Comparison of ENCODE assay signal across 8 mouse cellular contexts in the genomic region with DNA sequence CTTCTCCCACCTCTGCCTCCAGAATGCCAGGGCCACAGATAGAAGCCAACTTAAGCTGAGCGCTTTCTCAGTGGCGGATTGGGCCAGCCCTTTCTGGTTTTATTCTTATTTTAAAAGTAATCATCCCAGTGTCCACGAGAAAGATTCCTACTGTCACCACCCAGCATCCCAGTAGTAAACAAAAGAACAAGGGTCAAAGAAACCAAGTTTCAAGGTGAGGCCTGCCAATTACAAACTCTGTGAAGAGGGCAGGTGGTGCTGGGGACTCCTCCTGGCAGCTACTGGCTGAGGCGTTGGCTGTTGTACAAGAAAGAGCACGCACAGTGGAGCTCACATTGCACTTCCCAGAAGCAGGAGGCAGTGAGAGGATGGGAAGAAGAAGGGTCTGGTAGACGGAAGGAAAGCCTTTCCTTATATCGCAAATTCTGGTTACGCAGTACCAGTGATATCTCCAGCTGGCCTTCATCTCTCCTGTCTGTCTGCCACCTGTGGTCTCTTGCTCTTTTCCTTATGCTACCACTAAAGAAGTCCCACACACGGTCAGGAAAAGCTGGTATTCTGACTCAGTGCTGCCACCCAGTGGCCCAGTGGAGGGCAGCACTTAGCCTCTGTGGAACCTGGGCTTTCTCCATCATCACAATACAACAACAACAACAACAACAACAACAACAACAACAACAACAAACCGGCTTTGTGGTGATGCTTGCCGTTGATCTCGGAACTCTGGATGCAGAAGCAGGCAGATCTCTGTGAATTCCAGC. TPM values are rescaled to one million over a fixed set of nuclear protein-coding genes. Genes with fewer than 3 reads are reported as not detected.
DNase-seq lines count a peak whose midpoint lies in the region; ATAC-seq and TF ChIP-seq lines count a peak whose summit lies in the region.

No protein-coding gene starts in this region.

- no peak overlapping the region for H3K27ac ChIP-seq in bone marrow macrophage, adult 2 months (ENCODE audit: insufficient read depth, low read depth, low read length)
- H3K27ac ChIP-seq in forebrain, embryonic 15.5 days (replicated peaks) = no peak overlapping the region
- H3K27ac ChIP-seq in intestine, embryonic 16.5 days (ENCODE audit: low read length) = no peak overlapping the region
- no peak overlapping the region for H3K27ac ChIP-seq in limb, embryonic 11.5 days (replicated peaks; ENCODE audit: low read depth, low read length)

- no peak for TF ChIP-seq POLR2A in bone marrow macrophage, adult 2 months (IDR thresholded peaks at IDR 0.05; ENCODE audit: borderline replicate concordance, low read depth, low read length)

- no peaks in the 10 kb centered on the region for H3K36me3 ChIP-seq in forebrain, embryonic 15.5 days
- H3K36me3 ChIP-seq in intestine, embryonic 16.5 days (ENCODE audit: control insufficient read depth, insufficient read depth, low read length) = no peaks in the 10 kb centered on the region
- H3K36me3 ChIP-seq in limb, embryonic 11.5 days (ENCODE audit: control insufficient read depth, insufficient read depth, low read length) = no peaks in the 10 kb centered on the region

- no peak overlapping the region for H3K4me2 ChIP-seq in forebrain, embryonic 15.5 days (replicated peaks)
- no peak overlapping the region for H3K4me2 ChIP-seq in intestine, embryonic 16.5 days (ENCODE audit: low read depth, low read length)
- H3K4me2 ChIP-seq in limb, embryonic 11.5 days (ENCODE audit: low read depth, severe bottlenecking) = no peak overlapping the region

- H3K4me1 ChIP-seq in bone marrow macrophage, adult 2 months (ENCODE audit: control insufficient read depth, insufficient read depth, low read length) = no peaks in the 10 kb centered on the region
- peaks cover 3% of the 10 kb centered on the region; the same call in 1 of the 2 replicates for H3K4me1 ChIP-seq in forebrain, embryonic 15.5 days
- no peaks in the 10 kb centered on the region for H3K4me1 ChIP-seq in intestine, embryonic 16.5 days (ENCODE audit: control insufficient read depth, insufficient read depth, low read length)
- no peaks in the 10 kb centered on the region for H3K4me1 ChIP-seq in limb, embryonic 11.5 days (ENCODE audit: control insufficient read depth, insufficient read depth, low read length)

- H3K27me3 ChIP-seq in forebrain, embryonic 15.5 days = no peaks in the 10 kb centered on the region
- H3K27me3 ChIP-seq in intestine, embryonic 16.5 days (replicated peaks; ENCODE audit: control insufficient read depth, insufficient read depth, low read length) = no peaks in the 10 kb centered on the region
- H3K27me3 ChIP-seq in limb, embryonic 11.5 days (ENCODE audit: control insufficient read depth, insufficient read depth, low read length) = 0 out of 2 replicates have a peak, but pooled peaks cover 3% of the 10 kb centered on the region

- intact Hi-C loops in left cerebral cortex, postnatal 10 days (cut with DNase I) = no loop called here

- H3K9ac ChIP-seq in forebrain, embryonic 15.5 days (replicated peaks) = no peak overlapping the region
- H3K9ac ChIP-seq in intestine, embryonic 16.5 days (ENCODE audit: low read depth, low read length) = no peak overlapping the region
- no peak overlapping the region for H3K9ac ChIP-seq in limb, embryonic 11.5 days (ENCODE audit: low read length)

- DNase-seq in left cerebral cortex, adult 11 months (ENCODE audit: low spot score) = peak; percentile 12
- no peak for DNase-seq in left cerebral cortex, postnatal 10 days (ENCODE audit: extremely low spot score in 1 of 2, low spot score in 2 of 2)
- DNase-seq in limb, embryonic 11.5 days (ENCODE audit: low spot score) = peak; percentile 91
- peak; percentile 37 for DNase-seq in naive thymus-derived CD4-positive, alpha-beta T cell, adult 2 months (ENCODE audit: low read depth)
- DNase-seq in thymus, postnatal 36 days = peak; percentile 18 to 22

- WGBS in forebrain, embryonic 15.5 days = 35% methylated on average over 12 of the region's 12 CpGs
- WGBS in intestine, embryonic 16.5 days = 40% methylated on average over 12 of the region's 12 CpGs
- 39% methylated on average over 12 of the region's 12 CpGs for WGBS in limb, embryonic 11.5 days

- ATAC-seq in forebrain, embryonic 15.5 days (replicated peaks) = peak; percentile 51
- peak; percentile 56 for ATAC-seq in intestine, embryonic 16.5 days
- ATAC-seq in limb, embryonic 11.5 days (ENCODE audit: insufficient number of reproducible peaks, low FRiP score, low TSS enrichment, low read depth) = no peak; the same call in 1 of the 2 replicates

- TF ChIP-seq CTCF in bone marrow macrophage, adult 2 months (IDR thresholded peaks at IDR 0.05; ENCODE audit: low read depth, low read length) = peak; percentile 87

- no peak overlapping the region for H3K4me3 ChIP-seq in bone marrow macrophage, adult 2 months (ENCODE audit: insufficient read depth, low read length)
- H3K4me3 ChIP-seq in forebrain, embryonic 15.5 days = no peak overlapping the region
- H3K4me3 ChIP-seq in intestine, embryonic 16.5 days (ENCODE audit: low read length) = no peak overlapping the region
- H3K4me3 ChIP-seq in limb, embryonic 11.5 days (ENCODE audit: low read depth, low read length) = no peak overlapping the region

- H3K9me3 ChIP-seq in forebrain, embryonic 15.5 days = no peaks in the 10 kb centered on the region
- H3K9me3 ChIP-seq in intestine, embryonic 16.5 days (ENCODE audit: control insufficient read depth, low read length) = no peaks in the 10 kb centered on the region
- no peaks in the 10 kb centered on the region for H3K9me3 ChIP-seq in limb, embryonic 11.5 days (ENCODE audit: control insufficient read depth, low read length)

RNA-seq across cellular contexts. Expression of gene Gli2, which starts 29.0 kb away (rescaled TPM):
- total RNA-seq in left cerebral cortex, postnatal 10 days (2021) = 1 to 10 TPM; 2.8 to 3.8 TPM
- polyA plus RNA-seq in bone marrow macrophage, adult 2 months (2012; ENCODE audit: insufficient read depth, insufficient read length, missing spikeins) = not detected in 2 replicates
- polyA plus RNA-seq in forebrain, embryonic 15.5 days (2015; fragmentation: Nextera tagmentation; extraction: Ambion mirVana) = 4.0 and 5.4 TPM in 2 replicates
- polyA plus RNA-seq in intestine, embryonic 16.5 days (2015; fragmentation: Nextera tagmentation; extraction: Ambion mirVana) = 4.4 and 5.4 TPM in 2 replicates
- 17.7 and 17.8 TPM in 2 replicates for polyA plus RNA-seq in limb, embryonic 11.5 days (2014; fragmentation: Nextera tagmentation; extraction: Ambion mirVana)

Comparison
In these comparisons a context has a peak if more than half of its experiments do, and no peak if none do; other contexts are left out.
1. DNase-seq: peak in left cerebral cortex, adult 11 months (single experiment), limb, embryonic 11.5 days (single experiment), naive thymus-derived CD4-positive, alpha-beta T cell, adult 2 months (single experiment) and thymus, postnatal 36 days (2 of 2); none in left cerebral cortex, postnatal 10 days (0 of 2).